Mouse (Mus musculus) left cerebral cortex, adult 6 months (tissue): ENCODE results near the gene Efnb3. TPM values are rescaled to one million over a fixed set of nuclear protein-coding genes. Genes with fewer than 3 reads are reported as not detected.

Experiments used
- long read RNA-seq, 2 experiments: library from polyadenylated mRNA; unstranded; transcript quantifications; one replicate each; pipeline ENCODE4 v2.0.0; 2019 to 2020
- polyA plus RNA-seq: library from polyadenylated mRNA; unstranded; fragments of <200 nt; fragmentation: Nextera tagmentation; gene quantifications from 2 replicates; pipeline ENCODE4 v1.2.3, GENCODE M21; 2021

The Efnb3 gene
- polyA plus RNA-seq, result 14.0 and 33.2 TPM in 2 replicates
- long read RNA-seq, experiment 1, transcript Efnb3-201 (5 exons, 3,183 nt), result major isoform, 47 of 98 reads
- long read RNA-seq, experiment 1, partial matches to known transcripts, result 8 of 98 reads
- long read RNA-seq, experiment 1, other reads (novel, unspliced or antisense), result 43 of 98 reads
- long read RNA-seq, experiment 2, partial matches to known transcripts, result 2 of 32 reads
- long read RNA-seq, experiment 2, other reads (novel, unspliced or antisense), result 30 of 32 reads

GRCm38 (mm10) chr11:69559851-69560765 is at the start of gene Efnb3:
Gene Efnb3, minus strand, starts transcription at chr11:69560205.

GRCm38 (mm10) chr11:69605726-69606490 is 45.9 kb upstream of the Efnb3 start, which contains the start of gene Atp1b2:
Gene Atp1b2, minus strand, starts transcription at chr11:69605942.

GRCm38 (mm10) chr11:69580091-69580514 is 20.1 kb upstream of the Efnb3 start, which contains the start of the genes Wrap53 and Trp53:
Gene Wrap53, minus strand, starts transcription at chr11:69580255.
Gene Trp53, plus strand, starts transcription at chr11:69580359.

GRCm38 (mm10) chr11:69549060-69549656 is 10.8 kb downstream of the Efnb3 start, which contains the start of gene Dnah2:
Gene Dnah2, minus strand, starts transcription at chr11:69549110.

Other genes with a start within 250 kb of the Efnb3 start
- gene Cntrob, start 236.4 kb downstream of the Efnb3 start, polyA plus RNA-seq, result 2.2 and 3.0 TPM in 2 replicates
- 128 and 132 TPM in 2 replicates for gene Trappc1, start 236.2 kb downstream of the Efnb3 start, polyA plus RNA-seq
- 24.4 and 28.5 TPM in 2 replicates for gene Kcnab3, start 233.9 kb downstream of the Efnb3 start, polyA plus RNA-seq
- 352 and 369 TPM in 2 replicates for gene Rnf227, start 219.7 kb downstream of the Efnb3 start, polyA plus RNA-seq
- 36.0 and 37.5 TPM in 2 replicates for gene Chd3, start 190.8 kb downstream of the Efnb3 start, polyA plus RNA-seq
- 537 and 633 TPM in 2 replicates for gene Naa38, start 164.7 kb downstream of the Efnb3 start, polyA plus RNA-seq
- gene Cyb5d1, start 164.6 kb downstream of the Efnb3 start, polyA plus RNA-seq, result 14.8 and 20.5 TPM in 2 replicates
- 3.1 and 4.1 TPM in 2 replicates for gene Tmem88, start 162.0 kb downstream of the Efnb3 start, polyA plus RNA-seq
- 4.7 and 5.3 TPM in 2 replicates for gene Kdm6b, start 146.5 kb downstream of the Efnb3 start, polyA plus RNA-seq
- 0.19 and 0.56 TPM in 2 replicates for gene Dnah2, start 11.1 kb downstream of the Efnb3 start, polyA plus RNA-seq
- 11.1 and 12.9 TPM in 2 replicates for gene Wrap53, start 20.1 kb upstream of the Efnb3 start, polyA plus RNA-seq
- gene Trp53, start 20.2 kb upstream of the Efnb3 start, polyA plus RNA-seq, result 20.2 and 20.9 TPM in 2 replicates
- 153 and 269 TPM in 2 replicates for gene Atp1b2, start 45.7 kb upstream of the Efnb3 start, polyA plus RNA-seq
- not detected in 2 replicates for gene Shbg, start 57.7 kb upstream of the Efnb3 start, polyA plus RNA-seq
- 13.9 and 15.2 TPM in 2 replicates for gene Sat2, start 61.8 kb upstream of the Efnb3 start, polyA plus RNA-seq
- gene Fxr2, start 72.8 kb upstream of the Efnb3 start, polyA plus RNA-seq, result 6.9 and 10.3 TPM in 2 replicates
- gene Sox15, start 95.1 kb upstream of the Efnb3 start, polyA plus RNA-seq, result 0.36 TPM in 1 of 2 replicates, not detected in the other
- 87.7 and 102 TPM in 2 replicates for gene Mpdu1, start 102.4 kb upstream of the Efnb3 start, polyA plus RNA-seq
- 18.2 and 20.8 TPM in 2 replicates for gene Cd68, start 105.9 kb upstream of the Efnb3 start, polyA plus RNA-seq
- 163 and 212 TPM in 2 replicates for gene Eif4a1, start 112.2 kb upstream of the Efnb3 start, polyA plus RNA-seq
- 16.2 and 20.9 TPM in 2 replicates for gene Senp3, start 121.9 kb upstream of the Efnb3 start, polyA plus RNA-seq
- gene Tnfsf13, start 125.6 kb upstream of the Efnb3 start, polyA plus RNA-seq, result 3.5 and 3.8 TPM in 2 replicates
- gene Tnfsf12, start 135.6 kb upstream of the Efnb3 start, polyA plus RNA-seq, result 3.3 and 11.2 TPM in 2 replicates
- gene Tnfsfm13, start 135.9 kb upstream of the Efnb3 start, polyA plus RNA-seq, result 3.0 and 5.7 TPM in 2 replicates
- 3.9 and 7.0 TPM in 2 replicates for gene Polr2a, start 198.4 kb upstream of the Efnb3 start, polyA plus RNA-seq
- gene Slc35g3, start 201.8 kb upstream of the Efnb3 start, polyA plus RNA-seq, result not detected in 2 replicates
- 6.7 and 9.8 TPM in 2 replicates for gene Zbtb4, start 205.7 kb upstream of the Efnb3 start, polyA plus RNA-seq
- gene Chrnb1, start 235.7 kb upstream of the Efnb3 start, polyA plus RNA-seq, result 0.17 and 0.19 TPM in 2 replicates
- 2.3 and 2.7 TPM in 2 replicates for gene Fgf11, start 241.7 kb upstream of the Efnb3 start, polyA plus RNA-seq
- 0.39 and 0.40 TPM in 2 replicates for gene Tmem102, start 245.4 kb upstream of the Efnb3 start, polyA plus RNA-seq